Mouse (Mus musculus): ENCODE data around the gene Cers6.

Gene Cers6

DNA sequence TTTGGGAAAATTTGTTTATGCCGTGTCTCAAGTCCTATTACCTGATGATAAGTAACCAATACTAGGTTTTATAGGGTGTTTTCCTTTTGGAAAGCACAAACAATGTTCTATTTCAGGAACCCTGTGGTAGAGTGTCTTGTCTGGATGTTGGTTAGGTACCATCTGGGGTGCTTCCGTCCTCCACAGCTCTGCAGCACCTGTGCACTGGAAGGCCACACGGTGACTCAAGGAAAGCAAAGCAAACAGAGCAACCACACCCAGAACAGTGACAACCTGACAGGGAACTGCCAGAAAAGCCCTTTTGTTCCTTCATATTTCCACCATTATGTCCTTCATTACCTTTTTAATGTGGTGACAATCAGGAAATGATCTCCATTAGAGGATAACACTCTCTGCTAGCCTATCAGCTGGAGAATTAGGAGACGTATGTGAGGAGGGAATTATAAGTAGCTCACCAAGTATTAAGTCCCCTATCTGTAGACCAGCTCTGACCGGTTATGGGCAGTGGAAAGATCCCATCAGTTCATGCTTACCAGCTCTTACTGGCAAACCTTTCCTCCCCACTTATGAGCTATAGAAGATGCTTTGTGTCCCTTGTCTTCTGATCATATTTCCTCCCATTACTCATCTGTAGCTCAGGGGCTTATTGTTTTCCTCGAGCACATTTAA lies 158.7 kb downstream of the Cers6 start:
- peak; percentile 16 for DNase-seq (ENCODE audit: low spot score)

DNA sequence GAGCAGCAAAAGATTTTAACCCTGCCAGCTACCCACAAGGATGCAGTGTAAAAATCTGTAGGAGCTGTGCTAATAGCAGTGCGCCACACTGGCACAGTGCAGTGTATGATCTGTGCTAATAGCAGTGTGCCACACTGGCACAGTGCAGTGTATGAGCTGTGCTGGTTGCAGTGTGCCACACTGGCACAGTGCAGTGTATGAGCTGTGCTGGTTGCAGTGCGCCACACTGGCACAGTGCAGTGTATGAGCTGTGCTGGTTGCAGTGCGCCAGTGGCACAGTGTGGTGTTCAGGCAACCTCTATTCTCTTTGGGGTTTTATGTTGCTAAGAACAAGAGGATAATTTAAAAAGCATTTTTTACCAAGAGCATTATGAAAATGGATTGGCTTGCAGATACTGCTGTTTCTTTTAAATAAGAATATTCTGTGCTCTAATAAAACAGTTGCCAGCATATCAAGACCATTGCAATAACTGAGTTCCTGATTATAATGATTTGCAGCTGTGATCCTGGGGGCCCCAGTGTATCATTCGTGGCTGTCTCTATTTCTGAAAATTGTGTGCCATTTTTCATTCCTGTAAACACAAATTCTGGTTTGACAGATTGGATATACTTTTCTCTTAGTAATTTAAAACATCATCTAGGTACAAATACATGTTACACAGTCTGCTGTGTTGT lies 159.5 kb downstream of the Cers6 start:
- no peak for DNase-seq (ENCODE audit: low spot score)

GRCm38 (mm10) chr2:69021516-69021915 lies 160.3 kb downstream of the Cers6 start:
- no peak for DNase-seq (ENCODE audit: low spot score)

- no peak for DNase-seq (ENCODE audit: low spot score)
Observed at GRCm38 (mm10) chr2:69024856-69025255, 163.6 kb downstream of the Cers6 start.

GRCm38 (mm10) chr2:69032562-69032961 lies 171.3 kb downstream of the Cers6 start:
- DNase-seq (ENCODE audit: low spot score) = no peak

DNA sequence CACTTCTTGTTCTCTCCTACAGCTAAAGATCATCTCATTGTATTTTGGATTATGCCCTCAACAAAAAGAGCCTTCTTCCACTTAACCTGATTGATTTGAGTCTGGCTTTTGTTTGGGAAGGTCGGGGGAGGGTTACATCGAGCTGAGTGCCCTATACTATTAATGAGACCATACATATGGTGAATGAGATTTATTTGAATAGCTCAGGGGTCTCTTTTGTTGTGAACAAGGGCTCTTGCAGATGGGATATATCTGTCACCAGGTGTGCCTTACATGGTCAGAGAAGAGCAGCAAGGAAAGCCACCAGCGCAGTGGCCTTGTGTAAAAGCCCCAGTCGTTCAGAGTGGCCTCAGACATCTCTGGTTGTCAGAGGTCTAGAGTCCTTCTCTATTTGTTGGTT lies 174.2 kb downstream of the Cers6 start:
- DNase-seq (ENCODE audit: low spot score) = no peak

GRCm38 (mm10) chr2:69037362-69037761 lies 176.1 kb downstream of the Cers6 start:
- no peak for DNase-seq (ENCODE audit: low spot score)

DNA sequence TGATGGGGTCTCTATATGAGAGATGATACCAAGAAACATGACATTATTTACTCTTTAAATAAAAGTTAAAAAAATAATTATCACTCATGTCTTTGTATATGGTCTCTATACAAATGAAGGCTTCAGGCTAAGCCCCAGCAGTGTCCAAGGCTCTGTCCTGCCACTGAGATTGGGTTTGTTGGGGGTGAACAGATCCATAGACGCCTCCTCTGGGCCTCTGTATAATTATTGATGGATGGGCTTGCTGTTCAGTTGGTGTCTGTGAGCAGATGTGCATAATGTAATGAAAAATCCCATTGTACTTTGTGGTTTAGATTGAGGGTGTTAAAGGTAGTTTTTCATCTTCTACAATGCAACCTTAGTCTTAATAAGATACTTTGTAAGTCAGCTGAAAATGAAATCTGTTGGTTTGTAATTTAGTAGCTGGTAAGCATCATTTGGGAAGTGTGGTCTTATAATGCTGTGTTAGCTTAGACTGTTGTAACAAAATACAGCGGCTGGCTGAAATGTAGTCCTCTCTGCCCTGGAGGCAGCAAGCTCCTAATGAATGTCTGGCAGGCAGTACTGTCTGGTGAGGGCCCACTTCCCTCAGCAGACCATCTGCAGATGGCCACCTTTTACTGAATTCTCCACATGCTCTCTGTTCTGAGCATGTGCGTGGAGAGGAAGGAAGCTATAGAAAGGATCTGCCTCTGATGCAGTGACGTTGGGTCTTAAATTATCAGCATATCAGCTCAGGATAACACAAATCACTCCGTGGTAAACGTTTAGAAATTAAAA lies 181.3 kb downstream of the Cers6 start:
- no peak for DNase-seq (ENCODE audit: low spot score)

GRCm38 (mm10) chr2:69043431-69044118 lies 182.3 kb downstream of the Cers6 start:
- peak; percentile 38 for DNase-seq (ENCODE audit: low spot score)

GRCm38 (mm10) chr2:69045926-69046325 lies 184.7 kb downstream of the Cers6 start:
- no peak for DNase-seq (ENCODE audit: low spot score)

- DNase-seq (ENCODE audit: low spot score) = no peak
Observed at GRCm38 (mm10) chr2:69047297-69047696, 186.1 kb downstream of the Cers6 start.

DNA sequence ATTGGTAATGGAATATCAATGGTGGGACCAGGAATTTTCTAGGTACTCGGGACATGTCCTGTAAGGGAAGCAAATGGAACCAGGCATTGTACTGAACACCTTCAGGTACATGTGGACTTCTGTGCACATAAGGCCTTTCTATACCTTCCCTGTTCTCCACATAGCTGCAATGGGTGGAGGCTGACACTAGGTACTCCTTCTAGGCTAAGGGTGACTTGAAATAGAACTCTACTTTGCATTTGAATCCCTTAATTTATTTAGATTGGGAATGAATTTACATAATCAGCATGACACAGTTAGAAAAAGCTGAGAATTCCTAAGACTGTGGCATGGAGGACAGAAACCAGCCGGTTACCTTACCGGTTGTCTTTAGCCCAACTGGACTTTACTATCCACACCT lies 186.6 kb downstream of the Cers6 start:
- no peak for DNase-seq (ENCODE audit: low spot score)

DNA sequence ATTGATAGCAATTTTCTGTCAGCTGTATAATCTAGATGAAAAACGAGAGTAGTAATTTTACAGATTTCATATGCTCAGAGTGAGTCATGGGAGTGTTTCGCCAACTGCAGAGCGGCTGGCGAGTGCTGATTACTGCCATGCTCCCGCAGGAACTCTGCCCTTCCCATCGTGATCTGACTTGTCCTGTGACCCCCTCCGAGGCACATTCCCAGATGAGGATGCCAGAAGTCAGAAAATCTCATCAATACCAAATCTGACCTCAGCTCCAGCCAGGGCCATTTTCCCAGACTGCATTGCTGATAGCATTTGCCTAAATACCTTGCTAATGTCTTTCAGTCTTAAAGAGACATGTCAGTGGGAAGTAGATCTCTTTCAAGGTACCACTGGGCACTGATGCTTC lies 187.9 kb downstream of the Cers6 start:
- no peak for DNase-seq (ENCODE audit: low spot score)

DNA sequence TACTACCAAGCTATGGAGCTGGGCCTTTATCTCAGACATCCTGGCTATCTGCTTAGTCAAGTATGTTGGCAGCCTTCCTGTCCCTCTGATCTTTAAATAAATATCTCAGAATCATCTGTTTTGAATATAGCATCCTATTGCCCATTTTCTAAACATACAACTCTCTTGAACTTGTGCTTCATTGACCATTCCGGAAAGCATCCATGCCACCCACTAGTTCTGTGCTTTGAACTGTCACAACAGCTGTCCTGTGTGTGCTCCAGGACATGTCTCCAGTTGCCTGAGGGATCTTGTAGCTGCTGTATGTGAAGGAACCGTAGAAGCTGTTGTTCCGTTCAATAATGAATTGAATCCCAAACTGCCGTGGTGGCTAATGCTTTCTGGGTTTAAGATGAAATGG lies 188.9 kb downstream of the Cers6 start:
- DNase-seq (ENCODE audit: low spot score) = no peak

DNA sequence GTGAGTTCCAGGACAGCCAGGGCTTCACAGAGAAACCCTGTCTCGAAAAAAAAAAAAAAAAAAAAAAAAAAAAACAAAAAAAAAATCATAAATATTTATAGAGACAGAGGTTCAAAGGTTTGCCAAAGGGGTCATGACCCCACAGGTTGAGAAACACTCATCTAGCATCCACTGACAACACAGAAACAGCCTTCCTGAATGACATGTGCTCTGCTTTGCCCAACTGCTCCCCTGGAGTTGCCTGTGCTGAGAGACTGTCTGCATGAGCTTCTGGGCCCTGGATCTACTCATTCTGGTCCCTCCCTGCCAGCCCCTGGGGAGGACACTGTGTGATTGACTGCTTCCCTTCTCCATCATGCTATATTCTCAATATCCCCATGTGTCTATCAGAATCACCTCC lies 190.4 kb downstream of the Cers6 start:
- no peak for DNase-seq (ENCODE audit: low spot score)

GRCm38 (mm10) chr2:69053210-69053858 lies 192.1 kb downstream of the Cers6 start:
- DNase-seq (ENCODE audit: low spot score) = no peak

DNA sequence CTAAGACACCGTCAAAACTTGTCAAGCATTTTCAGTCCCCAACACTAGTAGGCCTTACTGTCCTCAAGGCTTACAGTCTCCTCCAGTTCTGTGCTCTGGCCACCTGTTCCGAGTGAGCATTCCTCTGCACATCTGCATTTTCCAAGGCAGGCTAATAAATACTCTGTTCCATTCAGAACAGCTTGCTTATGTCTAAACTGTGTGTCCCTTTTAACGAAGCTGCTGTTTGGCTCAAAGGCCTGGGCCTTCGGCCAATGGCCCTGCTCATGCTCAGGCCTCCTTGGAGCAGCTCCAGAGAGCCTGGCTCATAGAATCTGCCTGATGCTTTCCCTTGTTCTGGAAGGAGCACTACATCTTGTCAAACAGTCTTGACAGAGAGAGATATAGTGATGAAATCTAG lies 193.0 kb downstream of the Cers6 start:
- DNase-seq (ENCODE audit: low spot score) = peak; percentile 80

- no peak for DNase-seq (ENCODE audit: low spot score)
Observed at GRCm38 (mm10) chr2:69055174-69055573, 193.9 kb downstream of the Cers6 start.

- no peak for DNase-seq (ENCODE audit: low spot score)
Observed at GRCm38 (mm10) chr2:69061313-69061712, 200.1 kb downstream of the Cers6 start.

DNA sequence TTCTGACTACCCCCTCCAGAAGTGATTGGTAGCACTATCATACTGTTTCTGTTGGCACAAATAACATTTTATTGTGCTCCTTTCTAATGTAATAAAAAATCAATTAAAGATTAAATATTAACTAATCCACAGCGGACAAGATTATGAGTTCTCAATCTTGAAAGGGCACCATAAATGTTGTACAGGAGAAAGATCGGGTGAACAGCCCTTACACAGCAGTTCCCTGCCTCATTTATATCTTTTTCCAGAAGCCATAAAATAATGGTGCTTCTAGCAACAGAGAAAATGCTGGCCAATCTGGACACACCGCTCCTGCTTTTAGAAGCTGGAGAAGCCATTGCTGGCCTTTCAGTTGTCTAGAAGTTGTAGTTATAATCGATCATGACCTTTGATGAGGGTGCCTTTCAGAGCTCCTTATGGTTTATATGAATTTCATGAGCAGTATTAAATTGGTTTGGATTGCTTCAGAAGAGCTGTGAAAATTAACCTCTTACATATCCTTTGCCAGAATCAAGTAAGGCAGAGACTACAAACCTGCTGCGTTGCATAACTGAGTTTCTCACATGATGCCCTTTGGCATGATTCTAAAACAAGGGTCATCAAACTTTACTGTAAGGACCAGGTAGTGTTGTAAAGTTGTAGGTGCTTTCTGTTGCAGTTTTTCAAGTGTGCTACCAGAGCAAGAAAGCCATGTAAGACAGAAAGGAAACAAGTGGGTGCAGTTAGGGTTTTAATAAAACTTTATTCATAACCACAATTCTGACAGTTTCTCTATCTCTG lies 200.9 kb downstream of the Cers6 start:
- DNase-seq (ENCODE audit: low spot score) = no peak

- no peak for DNase-seq (ENCODE audit: low spot score)
Observed at GRCm38 (mm10) chr2:69064759-69065158, 203.5 kb downstream of the Cers6 start.

Data from urinary bladder, postnatal 14 days (tissue).